Mouse (Mus musculus) lung, embryonic 15.5 days (tissue): ENCODE results near the gene Elp4. TPM values are rescaled to one million over a fixed set of nuclear protein-coding genes. Genes with fewer than 3 reads are reported as not detected.

Experiments
- ATAC-seq: fragments of 200-750 bp; cut with Nextera tagmentation; 2 replicates; pipeline ENCODE4 v1.8.0; 2017; ENCODE audit warnings: moderate number of reproducible peaks, borderline replicate concordance; ENCODE audit not compliant: low FRiP score, low TSS enrichment; ENCODE audit errors: extremely low read depth
- H3K27ac ChIP-seq: fragments of 300-500 bp; sonication (generic); 2 replicates; pipeline ENCODE4 v1.5.1; 2015; ENCODE audit warnings: moderate library complexity, mild to moderate bottlenecking, inconsistent platforms
- H3K27me3 ChIP-seq: fragments of 300-500 bp; sonication (generic); 2 replicates; pipeline ENCODE4 v1.6.1; 2015; ENCODE audit warnings: inconsistent platforms
- H3K36me3 ChIP-seq: fragments of 300-500 bp; sonication (generic); 2 replicates; pipeline ENCODE4 v1.6.1; 2015; ENCODE audit warnings: inconsistent platforms
- H3K4me1 ChIP-seq: fragments of 300-500 bp; sonication (generic); 2 replicates; pipeline ENCODE4 v1.6.1; 2015; ENCODE audit warnings: inconsistent platforms
- H3K4me2 ChIP-seq: fragments of 300-500 bp; sonication (generic); 2 replicates; pipeline ENCODE4 v1.6.1; 2015; ENCODE audit warnings: inconsistent platforms, mild to moderate bottlenecking, moderate library complexity
- H3K4me3 ChIP-seq: fragments of 300-500 bp; sonication (generic); 2 replicates; pipeline ENCODE4 v1.5.1; 2015; ENCODE audit warnings: mild to moderate bottlenecking, inconsistent platforms
- H3K9ac ChIP-seq: fragments of 300-500 bp; sonication (generic); 2 replicates; pipeline ENCODE4 v1.6.1; 2015; ENCODE audit warnings: inconsistent platforms
- H3K9me3 ChIP-seq: fragments of 300-500 bp; sonication (generic); 2 replicates; pipeline ENCODE4 v1.6.1; 2016; ENCODE audit warnings: inconsistent platforms
- WGBS: fragments of 180-500 bp; shearing (Covaris S2); methylation state at CpG from one replicate; pipeline ENCODE4 v1.1.7; 2015; 5-methylcytosine and 5-hydroxymethylcytosine counted together
- polyA plus RNA-seq: library from polyadenylated mRNA; unstranded; fragments of >200 nt; fragmentation: Nextera tagmentation; extraction: Ambion mirVana; gene quantifications from 2 replicates; pipeline ENCODE4 v1.2.1, GENCODE M21; 2015

Gene Elp4
- polyA plus RNA-seq, 1 experiment from 2014 or later: 45.3 TPM

DNA sequence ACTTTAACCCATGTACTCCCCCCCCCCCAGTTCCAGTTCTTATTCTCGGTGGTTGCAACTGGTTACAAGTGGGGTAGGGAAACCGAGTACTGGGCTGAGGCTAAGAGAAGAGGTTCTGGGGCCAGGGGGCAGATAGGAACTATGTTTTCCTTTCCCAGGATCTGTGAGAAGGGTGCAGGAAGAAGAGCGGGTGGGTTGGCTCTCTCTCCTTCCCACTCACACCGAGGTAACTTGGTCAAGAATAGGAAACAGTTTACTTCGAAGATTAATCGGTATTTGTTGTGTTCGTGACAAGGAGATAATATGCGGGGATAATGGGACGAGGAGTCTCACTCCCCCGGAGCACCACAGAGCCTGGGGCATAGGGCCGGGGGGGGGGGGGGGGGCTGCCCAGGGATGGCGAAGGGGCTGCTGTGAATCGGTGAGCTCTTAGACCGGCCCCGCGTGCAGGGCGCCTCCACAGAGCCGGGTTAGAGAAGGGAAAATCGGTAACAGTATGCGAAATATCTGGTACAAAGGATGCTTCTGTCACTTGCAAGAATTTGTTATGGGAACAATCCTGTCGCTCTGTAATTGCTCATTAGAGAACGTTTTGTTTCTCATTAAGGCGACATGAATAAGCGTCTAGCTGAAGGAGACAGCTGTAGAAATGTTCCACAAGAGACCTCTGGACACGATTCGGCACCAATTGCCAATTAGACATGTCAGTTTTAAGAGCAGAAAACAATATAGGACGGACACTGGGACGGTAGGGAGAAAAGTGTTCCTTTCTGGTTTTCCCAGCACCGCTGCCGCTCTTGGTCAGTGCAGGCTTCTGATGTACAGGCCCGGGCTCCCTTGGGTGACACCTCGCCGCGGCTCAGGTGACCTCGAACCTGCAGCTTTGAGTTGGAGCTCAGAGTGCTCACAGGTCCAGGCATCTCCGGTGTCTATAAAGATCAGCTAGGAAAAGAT, 217.7 kb downstream of the Elp4 start:
- no peak overlapping the region for H3K4me3 ChIP-seq
- 3% methylated on average over 30 of the region's 36 CpGs for WGBS
- H3K36me3 ChIP-seq: no peaks in the 10 kb centered on the region
- ATAC-seq: no peak
- H3K9me3 ChIP-seq: no peaks in the 10 kb centered on the region
- 0 out of 2 replicates have a peak, but pooled peaks cover 7% of the 10 kb centered on the region for H3K4me1 ChIP-seq
- H3K4me2 ChIP-seq: no peak overlapping the region
- H3K9ac ChIP-seq: no peak overlapping the region
- no peak overlapping the region for H3K27ac ChIP-seq
- H3K27me3 ChIP-seq: peaks cover 97% of the 10 kb centered on the region

DNA sequence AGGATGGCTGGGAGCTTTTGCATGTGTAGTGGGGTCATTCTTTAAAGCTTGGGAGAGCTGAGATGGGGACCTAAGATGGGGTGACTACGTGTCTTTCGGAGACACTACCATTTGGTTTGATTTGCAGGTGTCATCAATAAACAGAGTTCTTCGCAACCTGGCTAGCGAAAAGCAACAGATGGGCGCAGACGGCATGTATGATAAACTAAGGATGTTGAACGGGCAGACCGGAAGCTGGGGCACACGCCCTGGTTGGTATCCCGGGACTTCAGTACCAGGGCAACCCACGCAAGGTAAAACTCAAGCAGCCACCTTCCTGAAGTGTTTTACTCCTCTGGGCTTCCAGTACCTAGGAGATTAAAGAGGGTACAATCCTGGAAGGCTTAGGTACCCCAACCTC, 218.7 kb downstream of the Elp4 start:
- Histone ChIP-seq H3K9ac (no peak overlapping the region), H3K9me3 (no peaks in the 10 kb centered on the region), H3K4me3 (no peak overlapping the region), H3K27me3 (peaks cover 97% of the 10 kb centered on the region), H3K4me1 (0 out of 2 replicates have a peak, but pooled peaks cover 7% of the 10 kb centered on the region), H3K4me2 (no peak overlapping the region), H3K27ac (no peak overlapping the region), H3K36me3 (no peaks in the 10 kb centered on the region)
- 5% methylated on average over 11 of the region's 11 CpGs for WGBS
- no peak for ATAC-seq

DNA sequence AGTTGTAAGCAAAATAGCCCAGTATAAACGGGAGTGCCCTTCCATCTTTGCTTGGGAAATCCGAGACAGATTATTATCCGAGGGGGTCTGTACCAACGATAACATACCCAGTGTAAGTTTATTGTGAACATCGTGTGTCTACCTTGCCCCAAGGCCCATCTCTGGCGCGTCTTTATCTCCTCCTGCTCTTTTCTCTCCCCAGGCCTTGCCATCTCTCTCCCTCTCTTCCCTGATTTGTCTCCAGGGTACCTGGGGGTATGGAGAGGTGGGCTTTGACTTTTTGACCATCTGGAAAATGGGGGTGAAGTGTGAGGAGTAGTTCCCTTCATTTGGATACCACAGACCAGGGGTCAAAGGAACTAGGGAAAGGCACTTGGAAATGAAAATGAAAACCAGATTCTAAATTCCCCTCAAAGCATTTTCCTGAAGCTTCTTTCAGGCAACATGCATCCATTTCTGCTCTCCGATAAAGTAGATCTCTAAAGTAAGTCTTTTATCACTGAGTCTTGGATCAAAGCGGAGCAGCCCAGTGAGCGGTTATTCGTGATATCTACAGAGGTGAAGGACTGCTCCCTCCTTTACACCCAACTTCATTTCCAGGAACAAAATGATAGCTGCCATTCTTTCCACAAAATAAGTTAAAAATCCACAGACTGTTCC, 219.2 kb downstream of the Elp4 start:
- no peak overlapping the region for H3K4me3 ChIP-seq
- no peak for ATAC-seq
- 0 out of 2 replicates have a peak, but pooled peaks cover 7% of the 10 kb centered on the region for H3K4me1 ChIP-seq
- no peaks in the 10 kb centered on the region for H3K9me3 ChIP-seq
- no peak overlapping the region for H3K4me2 ChIP-seq
- H3K27ac ChIP-seq: no peak overlapping the region
- no peaks in the 10 kb centered on the region for H3K36me3 ChIP-seq
- H3K27me3 ChIP-seq: peaks cover 97% of the 10 kb centered on the region
- H3K9ac ChIP-seq: no peak overlapping the region
- 4% methylated on average over 11 of the region's 11 CpGs for WGBS

DNA sequence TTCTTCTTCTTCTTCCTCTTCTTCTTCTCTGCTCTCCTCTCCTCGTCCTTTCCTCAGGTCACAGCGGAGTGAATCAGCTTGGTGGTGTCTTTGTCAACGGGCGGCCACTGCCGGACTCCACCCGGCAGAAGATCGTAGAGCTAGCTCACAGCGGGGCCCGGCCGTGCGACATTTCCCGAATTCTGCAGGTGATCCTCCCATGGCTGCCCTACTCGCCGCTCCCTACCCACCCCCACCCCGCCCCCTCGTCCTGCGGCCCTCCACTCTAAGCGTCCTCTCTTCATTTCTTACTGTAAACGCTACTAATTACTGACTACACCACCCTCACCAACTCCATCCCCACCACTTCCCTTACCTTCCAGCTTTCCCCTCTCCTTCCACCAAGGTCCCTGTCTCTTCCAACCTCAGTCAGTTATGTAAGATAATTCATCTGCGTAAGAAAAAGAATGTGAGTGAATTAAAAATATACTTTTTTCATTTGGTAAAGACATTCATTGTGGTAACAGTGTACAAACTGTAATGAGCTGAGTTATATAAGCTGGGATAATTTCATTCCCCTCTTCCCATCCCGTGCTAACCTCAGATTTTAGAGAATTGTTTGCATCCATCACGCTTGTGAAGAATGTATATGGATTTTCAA, 220.5 kb downstream of the Elp4 start:
- no peak overlapping the region for H3K4me2 ChIP-seq
- no peak overlapping the region for H3K9ac ChIP-seq
- 0 out of 2 replicates have a peak, but pooled peaks cover 5% of the 10 kb centered on the region for H3K4me1 ChIP-seq
- H3K27ac ChIP-seq: no peak overlapping the region
- WGBS: 2% methylated on average over 22 of the region's 22 CpGs
- no peaks in the 10 kb centered on the region for H3K9me3 ChIP-seq
- ATAC-seq: no peak
- H3K27me3 ChIP-seq: peaks cover 97% of the 10 kb centered on the region
- H3K4me3 ChIP-seq: no peak overlapping the region
- H3K36me3 ChIP-seq: no peaks in the 10 kb centered on the region

DNA sequence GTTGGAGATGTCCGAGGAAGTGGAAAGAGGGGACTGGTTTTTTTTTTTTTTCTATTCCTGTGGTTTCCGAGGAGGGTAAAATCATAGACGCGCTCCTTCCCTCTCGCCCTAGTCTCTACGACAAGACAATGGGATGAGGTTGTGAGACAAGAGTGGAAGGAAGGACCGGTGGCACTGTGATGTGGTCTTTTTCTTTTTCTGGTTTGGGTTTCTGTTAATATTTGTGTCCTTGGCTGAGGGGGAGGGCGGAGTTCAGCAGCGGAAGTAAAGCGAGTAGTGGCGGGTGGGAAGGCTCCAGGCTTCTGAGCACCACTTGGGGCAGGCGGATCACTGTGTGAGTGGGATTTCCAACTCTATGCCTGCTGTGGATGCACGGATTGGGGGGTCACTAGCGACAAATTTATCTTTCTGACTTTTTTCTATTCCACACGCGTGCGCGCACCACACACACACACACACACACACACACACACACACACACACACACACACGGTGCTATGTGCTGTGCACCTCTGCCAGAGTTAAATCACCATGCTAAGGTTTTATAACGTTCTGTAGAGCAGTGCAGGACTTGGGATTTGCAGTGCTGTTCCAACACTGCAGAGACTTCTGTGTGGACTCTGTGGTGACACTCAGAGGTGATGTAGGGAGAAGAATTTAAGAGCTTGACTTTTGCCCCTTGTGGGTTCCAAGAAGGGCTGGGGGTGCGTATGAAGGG, 221.6 kb downstream of the Elp4 start:
- no peaks in the 10 kb centered on the region for H3K4me1 ChIP-seq
- no peak overlapping the region for H3K4me3 ChIP-seq
- H3K36me3 ChIP-seq: no peaks in the 10 kb centered on the region
- 2% methylated on average over 21 of the region's 21 CpGs for WGBS
- no peak for ATAC-seq
- H3K27ac ChIP-seq: no peak overlapping the region
- no peaks in the 10 kb centered on the region for H3K9me3 ChIP-seq
- H3K9ac ChIP-seq: no peak overlapping the region
- peaks cover 97% of the 10 kb centered on the region for H3K27me3 ChIP-seq
- H3K4me2 ChIP-seq: no peak overlapping the region

DNA sequence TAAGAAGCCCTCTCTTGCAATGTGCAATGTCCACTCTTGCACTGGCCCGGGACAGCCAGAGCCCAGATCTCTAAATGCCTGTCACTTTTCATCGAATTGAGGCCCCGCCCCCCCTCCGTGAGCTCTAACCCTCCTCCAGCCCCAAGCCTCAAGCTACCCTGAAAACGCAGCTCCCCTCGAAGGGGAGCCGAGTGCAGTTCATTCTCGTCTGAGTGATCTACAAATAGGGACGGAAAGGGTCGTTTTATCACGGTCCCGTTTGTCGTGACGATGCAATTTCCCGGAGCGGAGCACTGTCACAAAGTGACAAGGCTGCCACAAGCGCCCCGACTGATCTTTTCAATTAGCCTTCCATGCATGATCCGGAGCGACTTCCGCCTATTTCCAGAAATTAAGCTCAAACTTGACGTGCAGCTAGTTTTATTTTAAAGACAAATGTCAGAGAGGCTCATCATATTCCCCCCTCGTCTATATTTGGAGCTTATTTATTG, 222.3 kb downstream of the Elp4 start:
- Histone ChIP-seq H3K36me3 (no peaks in the 10 kb centered on the region), H3K4me2 (no peak overlapping the region)
- ATAC-seq: no peak

DNA sequence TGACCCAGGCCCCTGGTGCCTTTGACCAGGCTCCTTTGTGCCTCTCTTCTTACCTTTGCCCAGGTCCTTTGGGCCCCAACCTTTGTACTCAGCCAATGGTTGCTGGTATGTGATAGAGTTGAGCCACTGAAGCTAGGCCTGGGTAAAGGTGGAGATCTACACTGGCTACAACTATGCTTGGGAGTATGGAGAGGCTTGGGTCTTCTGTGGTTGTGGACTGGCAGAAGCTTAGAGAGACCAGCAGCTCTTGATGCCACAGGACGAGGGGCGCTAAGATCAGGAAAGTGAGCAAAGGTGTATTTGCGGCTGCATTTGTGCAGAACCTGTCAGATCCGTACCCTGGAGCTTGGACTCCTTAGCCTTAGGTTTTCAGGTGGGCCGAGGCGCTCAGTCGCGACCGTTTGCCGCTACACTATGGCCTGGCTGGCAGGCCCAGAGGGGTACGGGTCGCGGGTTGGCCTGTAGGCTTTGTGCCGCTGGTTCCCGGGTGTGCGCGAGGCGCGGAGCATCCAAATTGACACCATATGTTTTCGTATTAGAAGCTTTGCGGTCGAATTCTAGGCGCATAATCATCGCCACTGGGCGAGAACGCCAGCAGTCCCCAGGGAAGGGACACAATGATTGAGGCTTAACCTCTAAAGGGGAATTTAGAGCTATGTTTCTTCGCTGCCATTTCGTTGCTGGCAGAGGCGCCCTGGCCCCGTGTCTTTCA, 223.2 kb downstream of the Elp4 start:
- Histone ChIP-seq H3K4me2 (no peak overlapping the region), H3K27ac (no peak overlapping the region), H3K9me3 (no peaks in the 10 kb centered on the region), H3K9ac (no peak overlapping the region), H3K4me1 (peaks cover 5% of the 10 kb centered on the region), H3K27me3 (peaks cover 97% of the 10 kb centered on the region), H3K36me3 (no peaks in the 10 kb centered on the region), H3K4me3 (no peak overlapping the region)
- 3% methylated on average over 30 of the region's 30 CpGs for WGBS
- no peak for ATAC-seq

More for the DNA sequence above, 222.3 kb downstream of the Elp4 start:
- no peak overlapping the region for H3K9ac ChIP-seq
- H3K4me3 ChIP-seq: peak overlapping the region; percentile 1; the same call in 1 of the 2 replicates
- peaks cover 97% of the 10 kb centered on the region for H3K27me3 ChIP-seq
- no peaks in the 10 kb centered on the region for H3K9me3 ChIP-seq
- under 1% methylated on average over 23 of the region's 23 CpGs for WGBS
- no peak overlapping the region for H3K27ac ChIP-seq
- no peaks in the 10 kb centered on the region for H3K4me1 ChIP-seq

DNA sequence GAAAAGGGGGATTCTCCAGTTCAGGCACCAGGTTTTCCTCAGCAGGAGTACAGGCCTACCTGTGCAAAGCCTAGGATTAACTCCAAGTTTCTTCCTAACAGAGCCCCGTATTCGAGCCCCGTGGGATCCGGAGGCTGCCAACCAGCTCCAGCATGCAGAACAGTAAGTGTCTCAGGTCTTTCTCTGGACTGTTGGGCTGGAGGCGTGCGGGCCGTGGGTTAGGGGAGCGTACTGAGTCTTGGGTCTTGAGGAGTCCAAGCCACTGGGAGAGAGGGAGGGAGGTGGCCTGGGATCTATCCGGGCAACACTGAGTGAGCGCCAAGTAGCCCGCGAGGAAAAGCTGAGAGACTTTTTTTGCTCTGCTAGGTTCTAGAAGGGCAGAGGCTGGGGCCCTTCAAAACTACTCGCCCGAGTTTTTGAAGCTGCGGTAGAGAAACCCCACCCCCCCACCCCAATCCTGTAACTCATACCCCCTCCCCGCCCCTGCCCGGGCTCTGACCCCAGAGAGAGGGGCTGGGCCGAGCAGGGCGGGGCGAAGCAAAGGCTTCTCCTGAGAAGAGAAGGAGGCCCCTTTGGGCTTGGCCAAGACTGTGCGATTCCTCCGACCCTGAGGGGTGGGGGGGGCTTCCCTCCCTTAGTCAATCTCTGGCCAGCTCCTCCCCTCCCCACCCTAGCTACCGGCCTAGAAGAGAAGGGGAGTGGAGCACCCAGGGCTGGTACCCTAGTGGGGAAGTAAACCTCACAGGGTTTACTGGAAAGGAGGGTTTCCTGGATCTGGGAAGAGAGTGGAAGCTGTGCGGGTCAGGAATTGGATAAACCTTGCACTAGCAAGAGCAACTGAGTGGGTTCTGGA, 224.0 kb downstream of the Elp4 start:
- no peaks in the 10 kb centered on the region for H3K36me3 ChIP-seq
- no peak overlapping the region for H3K9ac ChIP-seq
- peaks cover 97% of the 10 kb centered on the region for H3K27me3 ChIP-seq
- H3K4me2 ChIP-seq: no peak overlapping the region
- H3K9me3 ChIP-seq: no peaks in the 10 kb centered on the region
- H3K4me1 ChIP-seq: peaks cover 12% of the 10 kb centered on the region
- no peak overlapping the region for H3K27ac ChIP-seq
- no peak overlapping the region for H3K4me3 ChIP-seq
- ATAC-seq: no peak
- WGBS: 2% methylated on average over 23 of the region's 24 CpGs

DNA sequence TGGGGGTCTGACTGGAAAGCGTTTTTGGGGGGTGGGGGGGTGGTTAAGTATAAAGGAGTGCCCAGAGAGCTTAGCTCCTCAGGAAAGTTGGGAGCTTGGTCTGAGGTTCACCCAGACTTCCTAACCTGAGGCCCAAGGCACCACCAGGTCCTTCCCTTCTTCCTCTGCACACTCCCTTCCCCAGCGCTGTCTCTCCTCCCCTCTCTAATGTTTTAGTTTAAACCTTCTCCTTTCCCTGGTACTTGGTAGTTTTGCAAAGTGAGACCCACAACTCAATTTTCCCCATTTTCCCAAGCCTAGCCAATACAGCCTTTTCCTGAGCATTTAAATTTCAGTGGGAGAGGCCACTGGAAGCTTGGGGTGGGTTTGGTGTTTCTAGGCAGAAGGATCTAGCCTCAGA, 225.0 kb downstream of the Elp4 start:
- no peak for ATAC-seq
- Histone ChIP-seq H3K4me3 (no peak overlapping the region), H3K9me3 (no peaks in the 10 kb centered on the region), H3K9ac (no peak overlapping the region), H3K27ac (no peak overlapping the region), H3K27me3 (peaks cover 98% of the 10 kb centered on the region), H3K4me1 (peaks cover 23% of the 10 kb centered on the region), H3K36me3 (no peaks in the 10 kb centered on the region), H3K4me2 (no peak overlapping the region)
- 0% methylated on average over 2 of the region's 2 CpGs for WGBS

DNA sequence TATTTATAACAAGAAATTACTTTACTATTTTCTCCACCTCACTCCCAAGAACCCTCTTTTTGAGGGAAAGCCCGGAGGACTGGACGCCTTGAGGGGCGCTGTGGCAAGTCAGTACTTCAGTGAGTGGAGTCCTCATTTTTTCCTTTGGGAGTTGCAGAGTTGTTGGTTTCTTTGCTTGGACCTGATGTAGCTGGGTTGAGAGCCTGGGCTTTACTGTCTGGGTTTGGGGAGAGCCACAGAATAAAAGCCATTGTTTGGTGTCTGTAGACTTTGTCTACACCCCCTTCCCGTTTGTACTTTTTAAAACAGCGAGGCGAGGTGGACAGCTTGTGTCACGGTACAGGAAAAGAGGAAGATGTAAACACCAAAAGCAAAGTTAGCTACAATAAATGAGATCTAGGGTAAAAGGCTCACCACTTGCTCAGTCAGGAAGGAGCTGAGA, 225.5 kb downstream of the Elp4 start:
- no peak overlapping the region for H3K9ac ChIP-seq

More for the DNA sequence above, 225.5 kb downstream of the Elp4 start:
- Histone ChIP-seq H3K4me3 (no peak overlapping the region), H3K27ac (no peak overlapping the region), H3K4me2 (no peak overlapping the region), H3K27me3 (peaks cover 98% of the 10 kb centered on the region), H3K9me3 (no peaks in the 10 kb centered on the region), H3K36me3 (no peaks in the 10 kb centered on the region), H3K4me1 (peaks cover 27% of the 10 kb centered on the region)
- WGBS: 4% methylated on average over 7 of the region's 7 CpGs
- no peak for ATAC-seq
